Mouse (Mus musculus) midbrain, embryonic 13.5 days (tissue): ENCODE data around the gene Ankrd44. TPM values are rescaled to one million over a fixed set of nuclear protein-coding genes. Genes with fewer than 3 reads are reported as not detected.
A peak's percentile ranks its signal among the peaks of the same experiment; 100 is the strongest.

ENCODE experiments used
- ATAC-seq: fragments of 200-750 bp; cut with Nextera tagmentation; 2 replicates; pipeline ENCODE4 v1.8.0; 2017; ENCODE audit warnings: mild to moderate bottlenecking, moderate TSS enrichment, moderate library complexity
- H3K27ac ChIP-seq: fragments of 300-500 bp; sonication (generic); 2 replicates; pipeline ENCODE4 v1.5.1; 2015; ENCODE audit warnings: inconsistent platforms, mild to moderate bottlenecking, moderate library complexity
- H3K27me3 ChIP-seq: fragments of 300-500 bp; sonication (generic); 2 replicates; pipeline ENCODE4 v1.6.1; 2015; ENCODE audit warnings: mild to moderate bottlenecking, inconsistent platforms
- H3K36me3 ChIP-seq: fragments of 300-500 bp; sonication (generic); 2 replicates; pipeline ENCODE4 v1.6.1; 2015; ENCODE audit warnings: mild to moderate bottlenecking, inconsistent platforms
- H3K4me1 ChIP-seq: fragments of 300-500 bp; sonication (generic); replicated peaks from 2 replicates; pipeline ENCODE4 v1.6.1; 2015; ENCODE audit warnings: inconsistent platforms
- H3K4me2 ChIP-seq: fragments of 300-500 bp; sonication (generic); replicated peaks from 2 replicates; pipeline ENCODE4 v1.6.1; 2015; ENCODE audit warnings: moderate library complexity, mild to moderate bottlenecking, inconsistent platforms
- H3K4me3 ChIP-seq: fragments of 300-500 bp; sonication (generic); replicated peaks from 2 replicates; pipeline ENCODE4 v1.5.1; 2015; ENCODE audit warnings: mild to moderate bottlenecking, inconsistent platforms
- H3K9ac ChIP-seq: fragments of 300-500 bp; sonication (generic); replicated peaks from 2 replicates; pipeline ENCODE4 v1.6.1; 2015; ENCODE audit warnings: mild to moderate bottlenecking, inconsistent platforms
- H3K9me3 ChIP-seq: fragments of 300-500 bp; sonication (generic); 2 replicates; pipeline ENCODE4 v1.6.1; 2016; ENCODE audit warnings: mild to moderate bottlenecking, inconsistent platforms
- WGBS: fragments of 180-500 bp; shearing (Covaris S2); methylation state at CpG from one replicate; pipeline ENCODE4 v1.1.7; 2015; 5-methylcytosine and 5-hydroxymethylcytosine counted together
- polyA plus RNA-seq: library from polyadenylated mRNA; unstranded; fragments of >200 nt; fragmentation: Nextera tagmentation; extraction: Ambion mirVana; gene quantifications from 2 replicates; pipeline ENCODE4 v1.2.1, GENCODE M21; 2015

Ankrd44 gene
- polyA plus RNA-seq, 1 experiment from 2014 or later = 22.2 TPM

DNA sequence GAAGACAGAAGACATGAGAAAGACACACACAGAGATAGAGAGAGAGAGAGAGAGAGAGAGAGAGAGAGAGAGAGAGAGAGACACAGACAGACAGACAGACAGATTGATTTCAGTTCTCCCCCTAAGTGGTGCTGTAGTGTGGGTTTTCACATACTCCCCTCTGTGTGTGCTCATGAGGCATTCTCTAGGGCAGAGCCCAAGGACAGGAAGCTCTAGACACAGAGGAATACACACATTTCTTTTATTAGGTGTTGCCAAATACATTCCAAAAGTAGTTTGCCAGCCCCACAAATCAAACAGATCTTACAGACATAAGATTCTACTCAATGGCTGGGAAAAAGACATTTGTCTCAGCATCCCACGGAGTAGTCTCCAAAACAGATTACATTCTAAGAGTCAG is 126.8 kb downstream of the Ankrd44 start:
- 78% methylated on average over 1 of the region's 1 CpGs for WGBS
- H3K4me1 ChIP-seq = no peaks in the 10 kb centered on the region
- H3K27me3 ChIP-seq = no peaks in the 10 kb centered on the region
- H3K4me2 ChIP-seq = no peak overlapping the region
- no peak overlapping the region for H3K9ac ChIP-seq
- H3K36me3 ChIP-seq = no peaks in the 10 kb centered on the region
- no peak overlapping the region for H3K27ac ChIP-seq
- no peak overlapping the region for H3K4me3 ChIP-seq
- H3K9me3 ChIP-seq = no peaks in the 10 kb centered on the region
- ATAC-seq = no peak

DNA sequence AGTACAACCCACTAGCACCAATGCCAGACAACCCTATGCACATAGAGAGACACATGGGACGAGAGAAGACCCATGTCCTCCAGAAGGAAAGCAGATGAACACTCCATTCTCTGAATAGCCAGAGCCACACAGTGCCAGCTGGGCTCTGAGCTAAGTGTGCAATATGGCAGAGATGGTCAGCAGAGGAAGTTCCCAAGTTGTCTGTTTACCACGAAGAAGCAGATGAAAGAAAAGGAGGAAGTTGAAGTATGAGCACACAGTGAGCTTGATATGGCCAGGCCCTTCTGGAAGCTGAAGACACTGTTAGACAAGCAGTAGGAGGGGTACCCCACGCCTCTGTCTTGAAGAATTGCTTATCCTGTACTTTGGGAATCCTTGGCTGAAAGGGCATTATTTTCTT is 127.8 kb downstream of the Ankrd44 start:
- ATAC-seq = no peak
- Histone ChIP-seq H3K4me2 (no peak overlapping the region), H3K4me3 (no peak overlapping the region), H3K27me3 (no peaks in the 10 kb centered on the region), H3K36me3 (no peaks in the 10 kb centered on the region), H3K9ac (no peak overlapping the region), H3K9me3 (no peaks in the 10 kb centered on the region), H3K27ac (no peak overlapping the region), H3K4me1 (no peaks in the 10 kb centered on the region)
- WGBS = 76% methylated on average over 3 of the region's 3 CpGs

- H3K9ac ChIP-seq = no peak overlapping the region
- H3K4me1 ChIP-seq = no peaks in the 10 kb centered on the region
- H3K4me2 ChIP-seq = no peak overlapping the region
- ATAC-seq = no peak
- no peak overlapping the region for H3K4me3 ChIP-seq
- no peaks in the 10 kb centered on the region for H3K36me3 ChIP-seq
- WGBS = 92% methylated on average over 2 of the region's 2 CpGs
- H3K27me3 ChIP-seq = no peaks in the 10 kb centered on the region
- no peak overlapping the region for H3K27ac ChIP-seq
- H3K9me3 ChIP-seq = no peaks in the 10 kb centered on the region
Measured at GRCm38 (mm10) chr1:54794709-54795108, 131.5 kb downstream of the Ankrd44 start.

GRCm38 (mm10) chr1:54791406-54791805 is 134.8 kb downstream of the Ankrd44 start:
- Histone ChIP-seq H3K4me3 (no peak overlapping the region), H3K36me3 (no peaks in the 10 kb centered on the region), H3K27me3 (no peaks in the 10 kb centered on the region), H3K27ac (no peak overlapping the region), H3K9me3 (no peaks in the 10 kb centered on the region), H3K9ac (no peak overlapping the region), H3K4me2 (no peak overlapping the region), H3K4me1 (peaks cover 9% of the 10 kb centered on the region)
- 18% methylated on average over 3 of the region's 3 CpGs for WGBS
- no peak for ATAC-seq

GRCm38 (mm10) chr1:54789327-54789960 is 136.7 kb downstream of the Ankrd44 start:
- Histone ChIP-seq H3K4me2 (no peak overlapping the region), H3K27me3 (no peaks in the 10 kb centered on the region), H3K27ac (no peak overlapping the region), H3K4me3 (no peak overlapping the region), H3K4me1 (peaks cover 9% of the 10 kb centered on the region), H3K9ac (no peak overlapping the region), H3K9me3 (no peaks in the 10 kb centered on the region), H3K36me3 (no peaks in the 10 kb centered on the region)
- ATAC-seq = no peak
- 81% methylated on average over 7 of the region's 7 CpGs for WGBS

DNA sequence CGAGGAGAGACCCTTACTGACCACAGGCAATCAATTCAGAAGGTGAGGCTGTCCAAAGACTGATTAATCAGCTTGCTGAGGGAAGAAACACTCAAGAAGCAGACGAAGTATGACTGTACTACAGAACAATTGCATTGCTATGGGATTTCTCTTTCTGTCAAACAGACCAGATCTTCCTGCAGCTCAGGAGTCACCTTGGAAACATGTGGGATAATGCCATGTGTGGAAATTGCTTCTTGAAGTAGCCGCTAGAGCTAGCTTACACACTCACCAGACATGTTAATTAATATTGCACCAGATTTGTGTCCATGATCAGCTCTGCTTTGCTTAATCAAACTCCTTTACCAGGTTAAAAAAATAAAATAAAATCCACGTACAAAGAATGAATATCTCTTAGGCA is 137.8 kb downstream of the Ankrd44 start:
- no peak overlapping the region for H3K4me3 ChIP-seq
- H3K27me3 ChIP-seq = no peaks in the 10 kb centered on the region
- peaks cover 9% of the 10 kb centered on the region for H3K4me1 ChIP-seq
- WGBS = 58% methylated on average over 4 of the region's 4 CpGs
- no peaks in the 10 kb centered on the region for H3K9me3 ChIP-seq
- H3K27ac ChIP-seq = peak overlapping the region; percentile 75
- H3K9ac ChIP-seq = 0 out of 2 replicates have a peak overlapping the region, but pooled peaks have one; percentile 4
- no peaks in the 10 kb centered on the region for H3K36me3 ChIP-seq
- no peak overlapping the region for H3K4me2 ChIP-seq
- ATAC-seq = peak; percentile 57

GRCm38 (mm10) chr1:54778151-54778550 is 148.0 kb downstream of the Ankrd44 start:
- no peak for ATAC-seq
- WGBS = 94% methylated on average over 6 of the region's 6 CpGs
- no peak overlapping the region for H3K9ac ChIP-seq

GRCm38 (mm10) chr1:54777104-54777503 is 149.1 kb downstream of the Ankrd44 start:
- H3K4me2 ChIP-seq = no peak overlapping the region
- H3K9me3 ChIP-seq = no peaks in the 10 kb centered on the region
- no peak overlapping the region for H3K4me3 ChIP-seq
- H3K27ac ChIP-seq = no peak overlapping the region
- 87% methylated on average over 6 of the region's 6 CpGs for WGBS
- H3K4me1 ChIP-seq = no peaks in the 10 kb centered on the region
- no peak for ATAC-seq
- no peak overlapping the region for H3K9ac ChIP-seq
- H3K36me3 ChIP-seq = no peaks in the 10 kb centered on the region
- no peaks in the 10 kb centered on the region for H3K27me3 ChIP-seq

More at GRCm38 (mm10) chr1:54778151-54778550, 148.0 kb downstream of the Ankrd44 start:
- H3K4me1 ChIP-seq = no peaks in the 10 kb centered on the region
- H3K27ac ChIP-seq = no peak overlapping the region
- H3K4me2 ChIP-seq = no peak overlapping the region
- H3K4me3 ChIP-seq = no peak overlapping the region
- H3K9me3 ChIP-seq = no peaks in the 10 kb centered on the region
- no peaks in the 10 kb centered on the region for H3K36me3 ChIP-seq
- H3K27me3 ChIP-seq = no peaks in the 10 kb centered on the region

DNA sequence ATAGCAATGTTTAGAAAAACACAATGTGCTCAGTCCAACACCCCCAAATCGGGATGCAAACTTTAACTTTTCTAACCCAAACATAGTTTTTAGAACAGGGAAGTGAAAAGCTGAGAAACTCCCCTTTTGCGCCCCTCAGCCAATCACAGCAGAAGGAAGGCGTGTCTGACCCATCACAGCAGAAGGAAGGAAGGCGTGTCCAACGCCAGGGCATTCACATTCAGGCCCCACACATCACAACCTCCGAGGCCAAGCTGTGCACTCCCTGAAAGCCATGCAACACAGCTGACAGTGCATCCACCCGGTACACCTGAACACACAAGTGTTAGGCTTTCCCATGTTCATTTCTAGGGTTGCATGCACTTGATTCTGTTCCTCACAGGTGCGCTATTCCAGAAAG is 150.1 kb downstream of the Ankrd44 start:
- no peak for ATAC-seq
- 54% methylated on average over 8 of the region's 8 CpGs for WGBS

DNA sequence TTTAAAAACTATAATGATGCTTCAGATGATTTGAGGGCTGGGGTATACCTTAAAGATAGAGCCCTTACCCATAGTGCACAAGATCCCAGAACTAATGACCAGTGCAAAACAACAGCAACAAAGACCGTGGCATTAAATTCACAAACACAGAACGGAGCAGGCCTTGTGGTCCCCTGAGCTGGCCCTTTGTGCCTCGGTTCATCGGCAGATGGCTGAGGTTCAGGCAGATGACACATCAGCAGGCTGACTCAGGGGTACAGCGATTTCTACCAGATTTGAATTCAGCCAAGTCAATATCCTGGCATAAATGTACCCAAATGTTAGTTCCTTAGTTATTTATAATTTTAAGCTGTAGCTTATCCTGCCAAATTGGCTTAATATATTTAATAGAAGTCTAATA is 153.3 kb downstream of the Ankrd44 start:
- WGBS = 57% methylated on average over 5 of the region's 5 CpGs
- H3K9ac ChIP-seq = no peak overlapping the region
- ATAC-seq = no peak

More for the DNA sequence above, 150.1 kb downstream of the Ankrd44 start:
- Histone ChIP-seq H3K9ac (no peak overlapping the region), H3K9me3 (no peaks in the 10 kb centered on the region), H3K4me3 (no peak overlapping the region), H3K36me3 (no peaks in the 10 kb centered on the region), H3K27ac (no peak overlapping the region), H3K4me2 (no peak overlapping the region), H3K27me3 (no peaks in the 10 kb centered on the region), H3K4me1 (no peaks in the 10 kb centered on the region)

DNA sequence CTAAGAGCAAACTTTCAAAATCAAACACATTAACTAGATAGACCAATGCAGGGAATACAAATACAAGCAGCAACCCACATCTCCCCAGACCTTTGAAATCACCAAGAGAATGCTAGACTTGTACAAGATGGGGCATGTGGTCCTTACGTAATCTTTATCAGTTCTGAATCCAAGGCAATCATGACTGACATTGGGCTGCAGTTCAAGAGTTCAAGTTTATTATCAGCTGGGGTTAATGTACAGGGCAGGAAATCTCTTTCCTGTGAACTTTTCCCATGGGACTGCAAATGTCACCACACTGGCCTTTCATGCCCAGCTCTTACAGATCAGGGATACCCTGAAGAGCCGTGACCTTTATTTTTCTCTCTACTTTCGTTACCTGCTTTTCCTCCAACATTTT is 154.7 kb downstream of the Ankrd44 start:
- no peak overlapping the region for H3K27ac ChIP-seq
- H3K4me3 ChIP-seq = no peak overlapping the region
- no peaks in the 10 kb centered on the region for H3K27me3 ChIP-seq
- no peaks in the 10 kb centered on the region for H3K9me3 ChIP-seq
- peaks cover 4% of the 10 kb centered on the region for H3K36me3 ChIP-seq
- ATAC-seq = no peak
- no peak overlapping the region for H3K9ac ChIP-seq
- no peaks in the 10 kb centered on the region for H3K4me1 ChIP-seq
- WGBS = 94% methylated on average over 3 of the region's 3 CpGs
- no peak overlapping the region for H3K4me2 ChIP-seq

More for the DNA sequence above, 153.3 kb downstream of the Ankrd44 start:
- H3K36me3 ChIP-seq = peaks cover 4% of the 10 kb centered on the region; the same call in 1 of the 2 replicates
- no peaks in the 10 kb centered on the region for H3K27me3 ChIP-seq
- no peak overlapping the region for H3K27ac ChIP-seq
- H3K4me2 ChIP-seq = no peak overlapping the region
- no peak overlapping the region for H3K4me3 ChIP-seq
- H3K4me1 ChIP-seq = no peaks in the 10 kb centered on the region
- no peaks in the 10 kb centered on the region for H3K9me3 ChIP-seq

DNA sequence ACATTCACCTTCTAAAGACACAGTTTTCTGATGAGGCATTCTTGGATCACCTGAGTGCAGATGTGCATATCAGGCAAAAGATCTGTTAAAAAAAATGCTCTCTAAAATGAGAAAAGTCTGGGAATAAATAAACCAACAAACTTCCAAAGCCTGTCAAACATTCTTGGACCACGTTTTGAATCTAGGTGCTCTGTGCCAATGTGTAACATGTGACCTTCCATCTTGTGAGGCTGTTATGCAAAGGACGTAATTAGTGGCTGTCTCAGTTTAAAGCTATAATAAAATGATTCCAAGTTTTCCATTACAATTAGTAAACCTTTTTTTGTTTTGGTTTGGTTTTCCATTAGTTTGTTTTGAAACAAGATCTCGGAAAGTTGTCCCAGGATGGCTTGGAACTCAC is 159.0 kb downstream of the Ankrd44 start:
- Histone ChIP-seq H3K4me2 (no peak overlapping the region), H3K9ac (no peak overlapping the region), H3K36me3 (peaks cover 9% of the 10 kb centered on the region), H3K9me3 (no peaks in the 10 kb centered on the region), H3K27ac (no peak overlapping the region), H3K4me1 (no peaks in the 10 kb centered on the region), H3K4me3 (no peak overlapping the region), H3K27me3 (no peaks in the 10 kb centered on the region)
- WGBS = 90% methylated on average over 3 of the region's 3 CpGs
- no peak for ATAC-seq

- no peak for ATAC-seq
- Histone ChIP-seq H3K27ac (no peak overlapping the region), H3K4me3 (no peak overlapping the region), H3K4me2 (no peak overlapping the region), H3K9ac (no peak overlapping the region), H3K4me1 (no peaks in the 10 kb centered on the region), H3K9me3 (no peaks in the 10 kb centered on the region), H3K36me3 (peaks cover 7% of the 10 kb centered on the region), H3K27me3 (no peaks in the 10 kb centered on the region)
- 92% methylated on average over 2 of the region's 2 CpGs for WGBS
Measured at GRCm38 (mm10) chr1:54765632-54766238, 160.5 kb downstream of the Ankrd44 start.
